Mouse (Mus musculus): Measurements from ENCODE around the gene Rpl13. TPM values are rescaled to one million over a fixed set of nuclear protein-coding genes. Genes with fewer than 3 reads are reported as not detected.
A peak's percentile ranks its signal among the peaks of the same experiment; 100 is the strongest.

Rpl13 gene
- polyA plus RNA-seq (2012; rRNA removed) = 1,500 and 2,209 TPM in 2 replicates

DNA sequence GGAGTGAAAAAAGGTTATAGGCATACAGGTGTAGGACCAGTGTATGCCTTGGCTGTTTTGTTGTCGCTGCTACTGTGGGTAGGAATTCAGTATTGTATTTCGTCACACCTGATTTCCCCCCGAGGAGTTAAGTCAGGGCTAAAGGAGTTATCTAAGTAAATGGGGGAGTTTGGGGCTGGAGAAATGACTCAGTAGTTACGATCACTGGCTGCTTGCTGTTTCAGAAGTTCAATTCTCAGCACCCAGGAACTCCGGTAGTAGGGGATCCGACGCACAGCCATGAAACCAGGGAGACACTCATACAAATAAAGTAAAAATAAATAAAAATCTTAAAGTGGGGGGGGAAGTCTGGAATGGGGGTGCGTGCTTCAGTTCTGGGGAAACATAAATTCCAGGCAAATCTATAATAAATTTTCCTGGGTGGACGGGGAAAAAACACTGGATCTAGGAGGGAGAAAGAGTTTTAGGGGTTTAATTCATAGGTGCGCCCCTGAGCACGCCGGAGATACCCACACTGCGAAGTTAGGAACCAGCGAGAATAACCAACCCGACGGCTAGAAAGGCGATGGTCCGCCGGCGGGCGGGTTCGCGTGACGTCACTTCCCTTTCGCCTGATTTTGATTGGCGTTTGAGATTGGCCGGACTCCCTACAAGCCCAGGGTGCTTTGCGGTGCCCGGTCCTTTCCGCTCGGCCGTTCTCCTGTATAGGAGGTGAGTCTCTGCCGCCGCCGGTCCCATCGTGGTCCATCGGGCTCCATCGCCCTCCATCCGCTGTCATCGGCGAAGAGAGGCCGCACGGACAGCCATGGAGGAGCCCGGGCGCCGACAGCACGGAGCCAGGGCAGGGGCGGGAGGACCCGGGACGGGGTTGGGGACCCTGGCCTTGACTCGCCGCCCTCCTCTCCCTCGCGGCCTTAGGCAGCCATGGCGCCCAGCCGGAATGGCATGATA is at the start of gene Rpl13:
Gene Rpl13, plus strand, starts transcription at position 616 of the 951 bp plus-strand sequence.
- DNase-seq = peak; percentile 97
- TF ChIP-seq CTCF (IDR thresholded peaks at IDR 0.05; ENCODE audit: insufficient read depth, low read length) (no peak), POLR2A (IDR thresholded peaks at IDR 0.05; ENCODE audit: borderline replicate concordance, extremely low read depth, low read depth, low read length) (peak; percentile 95)
- Histone ChIP-seq H3K4me1 (ENCODE audit: control insufficient read depth, insufficient read depth, low read length) (peaks cover 7% of the 10 kb centered on the region), H3K4me3 (replicated peaks; ENCODE audit: extremely low read depth, low read depth, low read length) (peak within 1 kb of the TSS; percentile 81)
- 1% methylated on average over 56 of the region's 56 CpGs for WGBS

DNA sequence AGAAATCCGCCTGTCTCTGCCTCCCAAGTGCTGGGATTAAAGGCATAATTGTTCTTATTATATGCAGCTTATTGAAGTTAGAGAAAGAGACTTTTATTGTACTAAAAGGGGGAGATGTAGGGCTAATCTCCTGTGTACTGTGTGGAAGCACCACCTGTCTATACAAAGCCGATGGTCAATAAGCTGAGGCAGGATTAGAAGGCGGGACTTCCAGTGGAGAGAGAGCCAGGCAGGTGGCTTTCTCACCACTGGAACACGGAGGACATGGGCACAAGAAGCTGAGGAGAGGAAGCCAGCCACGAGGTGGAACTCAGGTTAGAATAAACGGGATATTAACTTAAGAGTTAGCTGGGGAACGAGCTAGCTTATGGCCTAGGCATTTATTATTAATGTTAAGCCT is 39.4 kb upstream of the Rpl13 start, which contains the start of gene Spg7:
Gene Spg7, plus strand, starts transcription at position 222 of the 400 bp plus-strand sequence.
- 75% methylated on average over 7 of the region's 7 CpGs for WGBS
- Histone ChIP-seq H3K4me3 (replicated peaks; ENCODE audit: extremely low read depth, low read depth, low read length) (no peak within 1 kb of the TSS), H3K4me1 (ENCODE audit: control insufficient read depth, insufficient read depth, low read length) (peaks cover 8% of the 10 kb centered on the region)
- no peak for DNase-seq
- no peak for TF ChIP-seq CTCF (IDR thresholded peaks at IDR 0.05; ENCODE audit: insufficient read depth, low read length)
- TF ChIP-seq POLR2A (IDR thresholded peaks at IDR 0.05; ENCODE audit: borderline replicate concordance, extremely low read depth, low read depth, low read length) = no peak

DNA sequence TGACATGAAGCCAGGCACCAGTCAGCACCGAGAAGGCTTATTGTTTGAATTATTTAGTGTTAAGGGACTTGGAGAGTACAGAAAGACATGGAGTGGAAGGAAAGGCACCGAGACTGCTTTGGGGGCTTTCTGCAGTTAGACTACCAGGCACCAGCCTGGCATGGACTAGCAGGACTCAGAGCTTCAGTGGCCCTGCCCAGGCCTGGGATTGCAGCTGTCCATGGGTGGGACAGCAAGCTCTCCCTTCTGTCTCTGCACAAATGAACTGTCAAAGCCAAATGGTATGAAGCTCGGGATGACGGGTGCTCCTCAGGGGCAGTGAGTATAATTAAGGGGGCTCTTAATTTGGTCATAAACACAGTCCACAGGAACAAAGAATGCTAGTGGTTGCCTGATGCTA is 38.1 kb upstream of the Rpl13 start:
- 69% methylated on average over 4 of the region's 4 CpGs for WGBS

DNA sequence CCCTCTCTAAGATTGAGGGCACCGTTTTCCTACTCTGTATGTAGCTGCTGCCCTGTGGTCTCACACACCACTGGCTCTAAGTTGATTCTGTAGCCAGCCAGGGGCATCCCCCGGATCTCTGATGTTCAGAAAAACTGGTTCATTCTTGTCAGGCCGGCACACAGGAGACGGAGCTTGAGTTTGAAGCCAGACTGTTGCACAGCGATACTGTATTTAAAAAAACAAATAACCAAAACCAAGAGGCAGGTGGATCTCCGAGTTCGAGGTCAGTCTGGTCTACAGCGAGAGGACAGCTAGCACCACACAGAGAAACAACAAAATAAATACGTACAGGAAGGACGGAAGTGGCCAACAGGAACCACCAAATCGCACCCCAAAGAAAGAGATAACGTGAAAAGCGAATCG is 37.3 kb upstream of the Rpl13 start:
- Histone ChIP-seq H3K4me1 (ENCODE audit: control insufficient read depth, insufficient read depth, low read length) (peaks cover 8% of the 10 kb centered on the region), H3K4me3 (replicated peaks; ENCODE audit: extremely low read depth, low read depth, low read length) (peak overlapping the region; percentile 83)
- under 1% methylated on average over 14 of the region's 14 CpGs for WGBS
- TF ChIP-seq CTCF (IDR thresholded peaks at IDR 0.05; ENCODE audit: insufficient read depth, low read length) = no peak
- TF ChIP-seq POLR2A (IDR thresholded peaks at IDR 0.05; ENCODE audit: borderline replicate concordance, extremely low read depth, low read depth, low read length) = no peak
- DNase-seq = no peak

More for the DNA sequence above, 38.1 kb upstream of the Rpl13 start:
- TF ChIP-seq CTCF (IDR thresholded peaks at IDR 0.05; ENCODE audit: insufficient read depth, low read length) (no peak), POLR2A (IDR thresholded peaks at IDR 0.05; ENCODE audit: borderline replicate concordance, extremely low read depth, low read depth, low read length) (no peak)
- no peak for DNase-seq
- Histone ChIP-seq H3K4me3 (replicated peaks; ENCODE audit: extremely low read depth, low read depth, low read length) (no peak overlapping the region), H3K4me1 (ENCODE audit: control insufficient read depth, insufficient read depth, low read length) (peaks cover 8% of the 10 kb centered on the region)

DNA sequence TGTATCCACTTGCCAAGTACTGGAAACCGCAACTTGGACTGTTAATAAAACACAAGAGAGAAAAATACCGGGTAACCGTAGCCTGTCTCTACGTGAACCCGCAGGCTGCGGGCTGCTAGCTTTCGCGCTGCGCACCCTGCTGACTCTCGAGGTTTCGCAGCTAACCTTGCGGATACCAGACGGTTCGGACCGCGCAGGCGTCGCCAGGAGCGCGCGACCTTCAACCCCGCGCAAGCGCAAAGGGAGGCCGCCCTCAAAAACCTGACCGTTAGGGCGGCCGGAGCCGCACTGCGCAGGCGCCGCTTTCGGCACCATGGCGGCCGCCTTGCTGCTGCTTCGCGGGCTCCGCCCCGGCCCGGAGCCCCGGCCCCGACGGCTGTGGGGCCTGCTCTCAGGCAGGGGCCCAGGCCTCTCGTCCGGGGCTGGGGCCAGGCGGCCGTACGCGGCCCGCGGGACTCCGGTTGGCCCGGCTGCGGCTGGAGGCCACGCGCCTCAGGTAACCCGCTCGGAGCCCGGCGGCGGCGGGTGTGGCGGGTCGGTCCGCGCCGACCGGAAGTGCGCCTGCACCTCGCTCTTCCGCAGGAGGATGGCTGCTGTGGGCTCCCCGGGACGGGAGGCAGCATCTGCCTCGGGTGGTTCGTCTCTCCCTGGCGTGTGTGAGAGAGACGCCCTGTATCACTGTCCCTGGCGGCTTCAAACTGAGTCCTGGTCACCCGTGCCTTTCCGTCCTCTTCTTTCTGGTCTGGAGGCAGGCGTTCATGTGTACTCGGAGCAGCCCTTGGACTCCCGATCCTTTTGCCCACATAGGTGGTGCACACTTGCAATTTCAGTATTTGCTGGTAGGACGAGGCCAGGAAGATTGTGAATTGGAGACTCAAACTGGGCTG is 36.7 kb upstream of the Rpl13 start:
- under 1% methylated on average over 83 of the region's 84 CpGs for WGBS
- peak; percentile 92 for DNase-seq
- Histone ChIP-seq H3K4me3 (replicated peaks; ENCODE audit: extremely low read depth, low read depth, low read length) (peak overlapping the region; percentile 83), H3K4me1 (ENCODE audit: control insufficient read depth, insufficient read depth, low read length) (peaks cover 8% of the 10 kb centered on the region)
- TF ChIP-seq CTCF (IDR thresholded peaks at IDR 0.05; ENCODE audit: insufficient read depth, low read length) = peak; percentile 41; the same call in 1 of the 2 replicates
- TF ChIP-seq POLR2A (IDR thresholded peaks at IDR 0.05; ENCODE audit: borderline replicate concordance, extremely low read depth, low read depth, low read length) = peak; percentile 97; the same call in 1 of the 2 replicates

DNA sequence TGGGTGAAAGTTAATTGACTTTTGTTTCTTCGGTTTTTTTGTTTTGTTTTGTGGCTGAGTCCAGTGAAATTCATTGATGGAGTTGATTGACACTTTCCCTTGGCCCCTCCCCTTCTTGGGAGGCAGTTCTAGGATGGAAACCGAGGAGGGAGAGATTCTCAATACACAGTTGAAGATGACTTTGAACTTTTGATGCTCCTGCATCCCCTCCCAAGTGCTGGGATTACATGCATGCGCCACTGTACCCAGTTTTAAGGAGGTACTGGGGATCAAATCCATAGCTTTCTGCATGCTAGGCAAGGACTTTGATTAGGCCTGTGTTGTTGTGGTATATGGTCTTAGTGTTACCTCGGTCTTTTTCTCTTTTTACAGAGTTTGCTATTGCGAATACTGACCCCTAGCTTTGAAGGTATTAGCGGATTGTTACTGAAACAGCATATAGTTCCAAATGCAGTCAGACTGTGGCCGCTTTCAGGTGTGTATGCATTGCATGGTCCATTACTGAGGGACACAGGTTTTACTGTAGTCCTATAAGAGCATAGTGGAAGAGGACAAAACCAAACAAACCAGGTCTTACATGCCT is 36.0 kb upstream of the Rpl13 start:
- TF ChIP-seq POLR2A (IDR thresholded peaks at IDR 0.05; ENCODE audit: borderline replicate concordance, extremely low read depth, low read depth, low read length) (no peak), CTCF (IDR thresholded peaks at IDR 0.05; ENCODE audit: insufficient read depth, low read length) (no peak)
- DNase-seq = no peak
- Histone ChIP-seq H3K4me3 (replicated peaks; ENCODE audit: extremely low read depth, low read depth, low read length) (peak overlapping the region; percentile 83), H3K4me1 (ENCODE audit: control insufficient read depth, insufficient read depth, low read length) (peaks cover 8% of the 10 kb centered on the region)
- 27% methylated on average over 7 of the region's 7 CpGs for WGBS

DNA sequence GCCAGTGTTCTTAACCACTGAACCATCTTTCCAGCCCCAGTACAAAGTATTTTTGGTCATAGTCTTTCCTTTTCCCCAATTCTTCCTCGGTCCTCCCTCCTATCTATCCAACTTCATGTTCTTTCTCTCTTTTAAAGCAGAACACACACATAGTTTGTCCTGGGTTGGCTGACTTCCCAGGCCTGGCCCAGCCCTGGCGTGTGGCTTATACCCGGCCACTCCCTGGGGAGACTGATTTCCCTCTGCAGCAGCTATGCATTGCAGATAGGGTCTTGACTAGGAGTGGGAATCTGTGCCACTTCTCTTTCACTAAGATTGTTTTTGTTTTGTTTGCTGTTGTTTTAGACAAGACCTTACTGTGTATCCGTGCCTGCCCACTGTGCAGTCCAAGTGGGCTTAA is 31.0 kb upstream of the Rpl13 start:
- TF ChIP-seq POLR2A (IDR thresholded peaks at IDR 0.05; ENCODE audit: borderline replicate concordance, extremely low read depth, low read depth, low read length) = no peak
- TF ChIP-seq CTCF (IDR thresholded peaks at IDR 0.05; ENCODE audit: insufficient read depth, low read length) = no peak
- WGBS = 38% methylated on average over 4 of the region's 4 CpGs
- no peak for DNase-seq
- peaks cover under 1% of the 10 kb centered on the region for H3K4me1 ChIP-seq (ENCODE audit: control insufficient read depth, insufficient read depth, low read length)
- H3K4me3 ChIP-seq (replicated peaks; ENCODE audit: extremely low read depth, low read depth, low read length) = no peak overlapping the region

DNA sequence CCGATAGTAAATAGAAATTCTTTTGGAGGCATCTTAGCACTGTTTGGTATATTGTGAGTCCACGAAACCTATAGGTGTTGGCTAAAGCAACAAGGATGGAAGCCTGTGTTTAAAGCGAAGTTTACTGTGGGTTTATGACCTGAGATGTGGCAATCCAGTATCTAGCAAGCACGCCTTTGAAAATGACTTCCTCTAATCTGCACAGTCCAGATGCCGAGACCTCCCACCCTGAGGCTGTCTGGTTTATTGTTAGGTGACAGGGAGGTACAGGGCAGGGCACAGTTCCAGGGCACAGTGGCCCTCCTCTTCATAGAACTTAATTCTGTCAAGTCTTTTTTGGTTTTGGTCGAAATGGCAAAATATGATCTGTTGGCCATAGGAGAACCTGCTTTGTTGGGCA is 24.9 kb upstream of the Rpl13 start:
- 85% methylated on average over 6 of the region's 6 CpGs for WGBS
- H3K4me3 ChIP-seq (replicated peaks; ENCODE audit: extremely low read depth, low read depth, low read length) = no peak overlapping the region
- H3K4me1 ChIP-seq (ENCODE audit: control insufficient read depth, insufficient read depth, low read length) = no peaks in the 10 kb centered on the region
- no peak for DNase-seq
- TF ChIP-seq POLR2A (IDR thresholded peaks at IDR 0.05; ENCODE audit: borderline replicate concordance, extremely low read depth, low read depth, low read length) = no peak

DNA sequence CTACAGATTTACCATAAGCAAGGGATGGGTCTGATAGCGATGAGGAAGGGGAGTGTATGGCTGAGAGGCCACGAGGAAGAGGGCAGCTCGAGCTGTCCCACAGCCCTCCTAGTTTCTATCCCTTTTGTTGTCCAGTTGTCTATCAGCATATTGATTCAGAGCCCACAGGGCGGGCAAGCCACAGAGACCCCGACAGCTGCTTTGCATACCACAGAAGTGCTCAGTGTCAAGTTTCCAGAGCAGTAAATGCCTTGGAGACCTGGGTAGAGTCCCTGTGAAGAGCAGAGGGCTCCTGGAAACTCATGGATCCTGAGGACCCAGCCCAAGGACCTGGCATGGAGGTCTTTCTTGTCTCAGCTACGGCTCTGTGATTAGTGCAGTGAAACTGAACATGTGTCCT is 19.2 kb upstream of the Rpl13 start:
- TF ChIP-seq POLR2A (IDR thresholded peaks at IDR 0.05; ENCODE audit: borderline replicate concordance, extremely low read depth, low read depth, low read length) (no peak), CTCF (IDR thresholded peaks at IDR 0.05; ENCODE audit: insufficient read depth, low read length) (no peak)
- Histone ChIP-seq H3K4me1 (ENCODE audit: control insufficient read depth, insufficient read depth, low read length) (no peaks in the 10 kb centered on the region), H3K4me3 (replicated peaks; ENCODE audit: extremely low read depth, low read depth, low read length) (no peak overlapping the region)
- no peak for DNase-seq
- 91% methylated on average over 6 of the region's 6 CpGs for whole genome bisulfite sequencing

Measured in lung, adult 2 months (tissue).